Mouse (Mus musculus) heart, embryonic 16.5 days (tissue): ENCODE results near the gene Prelid3b. TPM values are rescaled to one million over a fixed set of nuclear protein-coding genes. Genes with fewer than 3 reads are reported as not detected.

ENCODE experiments used
- ATAC-seq: fragments of 200-750 bp; cut with Nextera tagmentation; replicated peaks from 2 replicates; pipeline ENCODE4 v1.8.0; 2017; ENCODE audit warnings: moderate number of reproducible peaks; ENCODE audit not compliant: insufficient read depth, low FRiP score; ENCODE audit errors: extremely low read depth
- H3K27ac ChIP-seq: fragments of 300-500 bp; sonication (generic); 2 replicates; pipeline ENCODE4 v1.5.1; 2014; ENCODE audit warnings: mild to moderate bottlenecking, low read length, control low read depth, moderate library complexity
- H3K27me3 ChIP-seq: fragments of 300-500 bp; sonication (generic); 2 replicates; pipeline ENCODE4 v1.6.1; 2014; ENCODE audit warnings: low read length, mixed read lengths; ENCODE audit not compliant: control insufficient read depth, insufficient read depth
- H3K36me3 ChIP-seq: fragments of 300-500 bp; sonication (generic); 2 replicates; pipeline ENCODE4 v1.6.1; 2014; ENCODE audit not compliant: control insufficient read depth, insufficient read depth
- H3K4me1 ChIP-seq: fragments of 300-500 bp; sonication (generic); 2 replicates; pipeline ENCODE4 v1.6.1; 2014; ENCODE audit warnings: low read length, mixed read lengths; ENCODE audit not compliant: control insufficient read depth, insufficient read depth
- H3K4me2 ChIP-seq: fragments of 300-500 bp; sonication (generic); 2 replicates; pipeline ENCODE4 v1.6.1; 2014; ENCODE audit warnings: low read depth, mild to moderate bottlenecking, control low read depth, low read length
- H3K4me3 ChIP-seq: fragments of 300-500 bp; sonication (generic); 2 replicates; pipeline ENCODE4 v1.5.1; 2014; ENCODE audit warnings: mild to moderate bottlenecking, control low read depth, low read length
- H3K9ac ChIP-seq: fragments of 300-500 bp; sonication (generic); 2 replicates; pipeline ENCODE4 v1.6.1; 2014; ENCODE audit warnings: low read length, control low read depth
- H3K9me3 ChIP-seq: fragments of 300-500 bp; sonication (generic); replicated peaks from 2 replicates; pipeline ENCODE4 v1.6.1; 2016; ENCODE audit warnings: low read length; ENCODE audit not compliant: control insufficient read depth
- WGBS: fragments of 180-500 bp; shearing (Covaris S2); extraction: QIAGEN DNeasy Blood & Tissue Kit; methylation state at CpG from one replicate; pipeline ENCODE4 v1.1.7; 2014; 5-methylcytosine and 5-hydroxymethylcytosine counted together
- polyA plus RNA-seq: library from polyadenylated mRNA; unstranded; fragments of >200 nt; fragmentation: Nextera tagmentation; extraction: Ambion mirVana; gene quantifications from 2 replicates; pipeline ENCODE4 v1.2.1, GENCODE M21; 2015

Gene Prelid3b
- 146 and 162 TPM in 2 replicates for polyA plus RNA-seq

GRCm38 (mm10) chr2:174472818-174473549 is at the start of gene Prelid3b:
TSS of gene Prelid3b (minus strand) at chr2:174473081.
- H3K9me3 ChIP-seq, result no peaks in the 10 kb centered on the region
- peaks cover 28% of the 10 kb centered on the region for H3K36me3 ChIP-seq
- ATAC-seq, result peak; percentile 99
- peak within 1 kb of the TSS; percentile 91 for H3K4me2 ChIP-seq
- H3K4me1 ChIP-seq, result peaks cover 28% of the 10 kb centered on the region
- under 1% methylated on average over 53 of the region's 53 CpGs for WGBS
- no peaks in the 10 kb centered on the region for H3K27me3 ChIP-seq
- H3K9ac ChIP-seq, result peak within 1 kb of the TSS; percentile 90
- peak within 1 kb of the TSS; percentile 78 for H3K27ac ChIP-seq
- H3K4me3 ChIP-seq, result peak within 1 kb of the TSS; percentile 89

GRCm38 (mm10) chr2:174522134-174522533 is 49.3 kb upstream of the Prelid3b start:
- H3K27me3 ChIP-seq, result no peaks in the 10 kb centered on the region
- H3K4me2 ChIP-seq, result no peak overlapping the region
- H3K4me3 ChIP-seq, result no peak overlapping the region
- no peaks in the 10 kb centered on the region for H3K36me3 ChIP-seq
- no peaks in the 10 kb centered on the region for H3K4me1 ChIP-seq
- ATAC-seq, result no peak
- WGBS, result 86% methylated on average over 3 of the region's 3 CpGs
- H3K9ac ChIP-seq, result no peak overlapping the region
- no peak overlapping the region for H3K27ac ChIP-seq
- H3K9me3 ChIP-seq, result no peaks in the 10 kb centered on the region

- H3K4me1 ChIP-seq, result no peaks in the 10 kb centered on the region
- H3K9me3 ChIP-seq, result no peaks in the 10 kb centered on the region
- H3K27ac ChIP-seq, result no peak overlapping the region
- no peak overlapping the region for H3K4me3 ChIP-seq
- no peak overlapping the region for H3K9ac ChIP-seq
- no peaks in the 10 kb centered on the region for H3K27me3 ChIP-seq
- H3K36me3 ChIP-seq, result no peaks in the 10 kb centered on the region
- ATAC-seq, result no peak
- H3K4me2 ChIP-seq, result no peak overlapping the region
- 59% methylated on average over 8 of the region's 8 CpGs for WGBS
These were observed 44.5 kb upstream of the Prelid3b start for GRCm38 (mm10) chr2:174517141-174518079.

GRCm38 (mm10) chr2:174514887-174515286 is 42.0 kb upstream of the Prelid3b start:
- Histone ChIP-seq H3K4me1 (no peaks in the 10 kb centered on the region), H3K9me3 (no peaks in the 10 kb centered on the region), H3K4me2 (no peak overlapping the region), H3K27me3 (no peaks in the 10 kb centered on the region), H3K9ac (no peak overlapping the region), H3K4me3 (no peak overlapping the region), H3K36me3 (no peaks in the 10 kb centered on the region), H3K27ac (no peak overlapping the region)
- 71% methylated on average over 4 of the region's 4 CpGs for WGBS
- ATAC-seq, result no peak

- H3K9ac ChIP-seq, result no peak overlapping the region
- H3K27me3 ChIP-seq, result no peaks in the 10 kb centered on the region
- H3K27ac ChIP-seq, result no peak overlapping the region
- H3K36me3 ChIP-seq, result no peaks in the 10 kb centered on the region
- no peak overlapping the region for H3K4me3 ChIP-seq
- no peaks in the 10 kb centered on the region for H3K9me3 ChIP-seq
- no peaks in the 10 kb centered on the region for H3K4me1 ChIP-seq
- ATAC-seq, result no peak
- H3K4me2 ChIP-seq, result no peak overlapping the region
- WGBS, result 72% methylated on average over 5 of the region's 5 CpGs
These were observed 40.9 kb upstream of the Prelid3b start for GRCm38 (mm10) chr2:174513827-174514226.

- Histone ChIP-seq H3K9ac (no peak overlapping the region), H3K9me3 (no peaks in the 10 kb centered on the region), H3K27ac (no peak overlapping the region), H3K36me3 (no peaks in the 10 kb centered on the region), H3K27me3 (no peaks in the 10 kb centered on the region), H3K4me2 (no peak overlapping the region), H3K4me3 (no peak overlapping the region), H3K4me1 (no peaks in the 10 kb centered on the region)
- 88% methylated on average over 8 of the region's 8 CpGs for WGBS
- no peak for ATAC-seq
These were observed 36.9 kb upstream of the Prelid3b start for GRCm38 (mm10) chr2:174509825-174510224.

- Histone ChIP-seq H3K36me3 (no peaks in the 10 kb centered on the region), H3K4me3 (no peak overlapping the region), H3K9ac (no peak overlapping the region), H3K27me3 (no peaks in the 10 kb centered on the region), H3K9me3 (no peaks in the 10 kb centered on the region), H3K4me1 (no peaks in the 10 kb centered on the region), H3K4me2 (no peak overlapping the region), H3K27ac (no peak overlapping the region)
- 81% methylated on average over 4 of the region's 4 CpGs for WGBS
- no peak for ATAC-seq
These were observed 35.1 kb upstream of the Prelid3b start for GRCm38 (mm10) chr2:174507998-174508397.

GRCm38 (mm10) chr2:174502831-174503460 is 30.1 kb upstream of the Prelid3b start:
- Histone ChIP-seq H3K9me3 (no peaks in the 10 kb centered on the region), H3K9ac (no peak overlapping the region), H3K27ac (no peak overlapping the region), H3K36me3 (no peaks in the 10 kb centered on the region), H3K27me3 (no peaks in the 10 kb centered on the region), H3K4me1 (no peaks in the 10 kb centered on the region), H3K4me2 (peak overlapping the region; percentile 38), H3K4me3 (no peak overlapping the region)
- 46% methylated on average over 25 of the region's 25 CpGs for whole genome bisulfite sequencing
- ATAC-seq, result no peak
